In the genomic region with DNA sequence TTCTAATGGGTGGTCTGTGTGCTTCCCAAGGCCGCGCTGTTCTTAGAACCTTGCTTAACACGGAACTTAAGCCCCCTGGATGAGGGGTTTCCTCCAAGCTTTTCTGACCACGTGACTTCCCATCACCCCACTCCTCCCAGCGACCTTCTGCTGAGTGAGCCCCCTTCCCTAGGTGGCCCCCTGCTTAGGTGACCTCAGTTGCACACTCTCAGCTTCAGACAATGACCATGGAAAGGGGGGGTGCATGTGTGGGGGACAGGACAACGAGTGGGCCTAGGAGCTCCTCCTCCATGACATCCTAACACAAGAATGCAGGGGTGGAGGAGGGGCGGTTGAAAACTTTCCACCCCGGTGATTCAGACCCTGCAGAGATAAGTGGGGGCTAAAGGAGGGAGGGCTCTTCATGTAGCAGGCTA, we compare ENCODE assay signal across 8 mouse cellular contexts. TPM values are rescaled to one million over a fixed set of nuclear protein-coding genes. Genes with fewer than 3 reads are reported as not detected.
A peak's percentile ranks its signal among the peaks of the same experiment; 100 is the strongest.
DNase-seq lines count a peak whose midpoint lies in the region; ATAC-seq and TF ChIP-seq lines count a peak whose summit lies in the region.

No protein-coding gene starts in this region.

- TF ChIP-seq CTCF in left cerebral cortex, adult 2 months (IDR thresholded peaks at IDR 0.05): no peak

- no peaks in the 10 kb centered on the region for H3K9me3 ChIP-seq in forebrain, embryonic 13.5 days (replicated peaks)
- no peaks in the 10 kb centered on the region for H3K9me3 ChIP-seq in forebrain, embryonic 16.5 days (ENCODE audit: control insufficient read depth, low read length)
- H3K9me3 ChIP-seq in liver, embryonic 13.5 days (replicated peaks): no peaks in the 10 kb centered on the region
- no peaks in the 10 kb centered on the region for H3K9me3 ChIP-seq in stomach, embryonic 15.5 days

- no peak overlapping the region for H3K9ac ChIP-seq in forebrain, embryonic 13.5 days
- H3K9ac ChIP-seq in forebrain, embryonic 16.5 days (replicated peaks; ENCODE audit: low read depth, low read length): no peak overlapping the region
- H3K9ac ChIP-seq in liver, embryonic 13.5 days: no peak overlapping the region
- 0 out of 2 replicates have a peak overlapping the region, but pooled peaks have one; percentile 8 for H3K9ac ChIP-seq in stomach, embryonic 15.5 days

- H3K4me2 ChIP-seq in forebrain, embryonic 13.5 days: peak overlapping the region; percentile 14; the same call in 1 of the 2 replicates
- no peak overlapping the region for H3K4me2 ChIP-seq in forebrain, embryonic 16.5 days (ENCODE audit: low read length)
- no peak overlapping the region for H3K4me2 ChIP-seq in liver, embryonic 13.5 days
- H3K4me2 ChIP-seq in stomach, embryonic 15.5 days: peak overlapping the region; percentile 14

- peaks cover 35% of the 10 kb centered on the region for H3K4me1 ChIP-seq in forebrain, embryonic 13.5 days
- H3K4me1 ChIP-seq in forebrain, embryonic 16.5 days (replicated peaks; ENCODE audit: control insufficient read depth, insufficient read depth, low read length): peaks cover 6% of the 10 kb centered on the region
- H3K4me1 ChIP-seq in brown adipose tissue, adult 24 weeks (ENCODE audit: control insufficient read depth, insufficient read depth, insufficient read length, low read length): peaks cover 39% of the 10 kb centered on the region
- H3K4me1 ChIP-seq in liver, embryonic 13.5 days (replicated peaks): peaks cover 69% of the 10 kb centered on the region
- H3K4me1 ChIP-seq in stomach, embryonic 15.5 days: peaks cover 52% of the 10 kb centered on the region

- no peaks in the 10 kb centered on the region for H3K36me3 ChIP-seq in forebrain, embryonic 13.5 days (ENCODE audit: poor library complexity, severe bottlenecking)
- no peaks in the 10 kb centered on the region for H3K36me3 ChIP-seq in forebrain, embryonic 16.5 days (ENCODE audit: control insufficient read depth, insufficient read depth)
- H3K36me3 ChIP-seq in liver, embryonic 13.5 days: 0 out of 2 replicates have a peak, but pooled peaks cover 4% of the 10 kb centered on the region
- H3K36me3 ChIP-seq in stomach, embryonic 15.5 days: 0 out of 2 replicates have a peak, but pooled peaks cover 7% of the 10 kb centered on the region

- no peak overlapping the region for H3K4me3 ChIP-seq in forebrain, embryonic 13.5 days
- no peak overlapping the region for H3K4me3 ChIP-seq in forebrain, embryonic 16.5 days (replicated peaks; ENCODE audit: low read length)
- H3K4me3 ChIP-seq in brown adipose tissue, adult 24 weeks (ENCODE audit: insufficient read depth, low read depth, low read length): no peak overlapping the region
- no peak overlapping the region for H3K4me3 ChIP-seq in liver, embryonic 13.5 days (replicated peaks)
- H3K4me3 ChIP-seq in stomach, embryonic 15.5 days (replicated peaks): no peak overlapping the region
- no peak overlapping the region for H3K4me3 ChIP-seq in left cerebral cortex, adult 2 months

- H3K27me3 ChIP-seq in forebrain, embryonic 13.5 days: no peaks in the 10 kb centered on the region
- no peaks in the 10 kb centered on the region for H3K27me3 ChIP-seq in forebrain, embryonic 16.5 days (replicated peaks; ENCODE audit: control insufficient read depth, insufficient read depth, low read length)
- no peaks in the 10 kb centered on the region for H3K27me3 ChIP-seq in liver, embryonic 13.5 days
- H3K27me3 ChIP-seq in stomach, embryonic 15.5 days (replicated peaks): no peaks in the 10 kb centered on the region

- DNase-seq in heart, postnatal 36 days: peak; percentile 65 to 67
- no peak for DNase-seq in liver, embryonic 13.5 days
- DNase-seq in left cerebral cortex, adult 2 months (ENCODE audit: extremely low spot score in 1 of 2, low spot score in 2 of 2): no peak
- no peak for DNase-seq in right cerebral cortex, postnatal 10 days (ENCODE audit: low spot score in 2 of 2)

- no peak for ATAC-seq in forebrain, embryonic 13.5 days
- no peak for ATAC-seq in forebrain, embryonic 16.5 days
- peak; percentile 26; the same call in 1 of the 2 replicates for ATAC-seq in liver, embryonic 13.5 days (ENCODE audit: low read depth)
- peak; percentile 45; the same call in 1 of the 2 replicates for ATAC-seq in stomach, embryonic 15.5 days (ENCODE audit: insufficient read depth, low FRiP score, low read depth)

- intact Hi-C loops in heart, postnatal 36 days (cut with DNase I): loop anchor here (2.0 kb wide), 1 partner anchor 35 kb away; no protein-coding TSS in a partner anchor
- intact Hi-C loops in left cerebral cortex, adult 2 months (cut with DNase I): no loop called here

- 5% methylated on average over 8 of the region's 8 CpGs for WGBS in forebrain, embryonic 13.5 days
- 7% methylated on average over 8 of the region's 8 CpGs for WGBS in forebrain, embryonic 16.5 days
- WGBS in liver, embryonic 13.5 days (ENCODE audit: insufficient replicate concordance): 17% methylated on average over 8 of the region's 8 CpGs
- 14% methylated on average over 8 of the region's 8 CpGs for WGBS in stomach, embryonic 15.5 days

- H3K27ac ChIP-seq in forebrain, embryonic 13.5 days: no peak overlapping the region
- no peak overlapping the region for H3K27ac ChIP-seq in forebrain, embryonic 16.5 days (ENCODE audit: low read length)
- peak overlapping the region; percentile 15 for H3K27ac ChIP-seq in brown adipose tissue, adult 24 weeks (replicated peaks; ENCODE audit: low read depth, low read length)
- peak overlapping the region; percentile 68 for H3K27ac ChIP-seq in liver, embryonic 13.5 days
- peak overlapping the region; percentile 79 for H3K27ac ChIP-seq in stomach, embryonic 15.5 days
- no peak overlapping the region for H3K27ac ChIP-seq in left cerebral cortex, adult 2 months

RNA-seq across cellular contexts. Expression of a gene that starts 9.2 kb away (rescaled TPM):
- 1.0 and 1.3 TPM in 2 replicates for polyA plus RNA-seq in forebrain, embryonic 13.5 days (2015; fragmentation: Nextera tagmentation; extraction: Ambion mirVana)
- 0.92 and 1.5 TPM in 2 replicates for polyA plus RNA-seq in forebrain, embryonic 16.5 days (2015; fragmentation: Nextera tagmentation; extraction: Ambion mirVana)
- 1.6 and 1.7 TPM in 2 replicates for polyA plus RNA-seq in brown adipose tissue, adult 24 weeks (2012; ENCODE audit: insufficient read depth, insufficient read length, missing spikeins)
- 1 to 10 TPM; 5.4 to 7.0 TPM for total RNA-seq in heart, postnatal 36 days (2021)
- polyA plus RNA-seq in liver, embryonic 13.5 days (2015; fragmentation: Nextera tagmentation; extraction: Ambion mirVana): 0.86 and 1.0 TPM in 2 replicates
- 5.9 and 7.3 TPM in 2 replicates for polyA plus RNA-seq in stomach, embryonic 15.5 days (2015; fragmentation: Nextera tagmentation; extraction: Ambion mirVana)
- 1 to 10 TPM; 1.3 to 1.9 TPM for total RNA-seq in left cerebral cortex, adult 2 months (2021)

RNA-seq across cellular contexts. Expression of a gene that starts 57.8 kb away (rescaled TPM):
- polyA plus RNA-seq in forebrain, embryonic 13.5 days (2015; fragmentation: Nextera tagmentation; extraction: Ambion mirVana): 3.3 and 3.8 TPM in 2 replicates
- 11.6 and 19.8 TPM in 2 replicates for polyA plus RNA-seq in forebrain, embryonic 16.5 days (2015; fragmentation: Nextera tagmentation; extraction: Ambion mirVana)
- 1.3 TPM in 1 of 2 replicates, not detected in the other for polyA plus RNA-seq in brown adipose tissue, adult 24 weeks (2012; ENCODE audit: insufficient read depth, insufficient read length, missing spikeins)
- total RNA-seq in heart, postnatal 36 days (2021): 1 to 10 TPM; 1.6 to 1.7 TPM
- polyA plus RNA-seq in liver, embryonic 13.5 days (2015; fragmentation: Nextera tagmentation; extraction: Ambion mirVana): 0.09 TPM in 1 of 2 replicates, not detected in the other
- polyA plus RNA-seq in stomach, embryonic 15.5 days (2015; fragmentation: Nextera tagmentation; extraction: Ambion mirVana): 2.8 and 3.9 TPM in 2 replicates
- total RNA-seq in left cerebral cortex, adult 2 months (2021): 1 to 10 TPM; 3.4 to 4.7 TPM

Comparison
In these comparisons a context has a peak if more than half of its experiments do, and no peak if none do; other contexts are left out.
1. H3K4me2 ChIP-seq: peak in forebrain, embryonic 13.5 days (single experiment) and stomach, embryonic 15.5 days (single experiment); none in forebrain, embryonic 16.5 days (single experiment) and liver, embryonic 13.5 days (single experiment).
2. ATAC-seq: peak in liver, embryonic 13.5 days (single experiment) and stomach, embryonic 15.5 days (single experiment); none in forebrain, embryonic 13.5 days (single experiment) and forebrain, embryonic 16.5 days (single experiment).
3. H3K27ac ChIP-seq: peak in brown adipose tissue, adult 24 weeks (single experiment), liver, embryonic 13.5 days (single experiment) and stomach, embryonic 15.5 days (single experiment); none in forebrain, embryonic 13.5 days (single experiment), forebrain, embryonic 16.5 days (single experiment) and left cerebral cortex, adult 2 months (single experiment).
4. DNase-seq: peak in heart, postnatal 36 days (2 of 2); none in liver, embryonic 13.5 days (single experiment), left cerebral cortex, adult 2 months (0 of 2) and right cerebral cortex, postnatal 10 days (0 of 2).